Mouse (Mus musculus) midbrain, embryonic 10.5 days (tissue): ENCODE results near the gene Epsti1. TPM values are rescaled to one million over a fixed set of nuclear protein-coding genes. Genes with fewer than 3 reads are reported as not detected.
"Not testable (repeated sequence)": the region's sequence is repeated elsewhere in the genome, so short reads cannot be mapped to it uniquely, and the experiment has no call there.

ENCODE experiments used
- DNase-seq: peaks from one replicate; pipeline ENCODE4 v3.0.0-alpha.2; 2017; ENCODE audit warnings: low spot score
- H3K27ac ChIP-seq: fragments of 300-500 bp; sonication (generic); replicated peaks from 2 replicates; pipeline ENCODE4 v1.5.1; 2016; ENCODE audit warnings: mild to moderate bottlenecking
- H3K27me3 ChIP-seq: fragments of 300-500 bp; sonication (generic); 2 replicates; pipeline ENCODE4 v1.6.1; 2016; ENCODE audit warnings: low read depth, mild to moderate bottlenecking; ENCODE audit not compliant: poor library complexity, severe bottlenecking
- H3K36me3 ChIP-seq: fragments of 300-500 bp; sonication (generic); 2 replicates; pipeline ENCODE4 v1.6.1; 2016; ENCODE audit warnings: mild to moderate bottlenecking, moderate library complexity
- H3K4me1 ChIP-seq: fragments of 300-500 bp; sonication (generic); 2 replicates; pipeline ENCODE4 v1.6.1; 2016
- H3K4me3 ChIP-seq: fragments of 300-500 bp; sonication (generic); 2 replicates; pipeline ENCODE4 v1.5.1; 2016; ENCODE audit warnings: mild to moderate bottlenecking, moderate library complexity
- H3K9me3 ChIP-seq: fragments of 300-500 bp; sonication (generic); replicated peaks from 2 replicates; pipeline ENCODE4 v1.6.1; 2016; ENCODE audit warnings: mild to moderate bottlenecking
- WGBS: fragments of 180-500 bp; shearing (Covaris S2); methylation state at CpG from one replicate; pipeline ENCODE4 v1.1.7; 2016; 5-methylcytosine and 5-hydroxymethylcytosine counted together
- polyA plus RNA-seq: library from polyadenylated mRNA; unstranded; fragments of >200 nt; fragmentation: Nextera tagmentation; extraction: Ambion mirVana; gene quantifications from 2 replicates; pipeline ENCODE4 v1.2.1, GENCODE M21; 2016

Epsti1 gene
- 0.16 TPM in 1 of 2 replicates, not detected in the other for polyA plus RNA-seq

DNA sequence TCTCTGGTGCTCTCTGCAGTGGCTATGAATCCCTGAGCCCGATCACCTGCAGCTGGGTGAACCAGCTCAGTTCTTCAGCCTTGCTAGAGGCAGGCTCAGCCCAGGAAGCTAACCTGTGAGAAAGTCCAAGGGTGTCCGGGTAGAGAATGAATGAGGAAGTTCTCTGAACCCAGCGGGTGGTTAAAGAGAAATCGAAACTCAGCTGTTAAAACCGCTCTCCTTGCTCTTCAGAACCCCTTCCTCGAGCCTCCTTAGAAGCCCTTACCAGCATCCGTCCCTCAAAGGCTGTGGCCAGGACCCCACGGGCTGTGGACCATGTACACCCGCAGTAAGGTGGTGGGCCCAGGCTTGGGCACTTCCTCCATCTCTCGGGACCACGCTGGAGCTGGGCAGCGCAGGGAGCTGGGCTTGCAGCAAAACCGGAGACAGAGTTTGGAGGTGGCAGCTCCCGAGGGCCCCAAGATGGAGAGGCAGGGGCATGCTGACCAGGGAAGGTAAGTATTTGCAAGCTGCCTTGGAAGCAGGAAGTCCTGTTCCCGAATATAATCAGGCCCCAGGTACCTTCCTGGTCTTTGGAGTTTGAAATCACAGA is at the start of gene Epsti1:
Gene Epsti1, plus strand, starts transcription at position 69 of the 592 bp plus-strand sequence.
- H3K9me3 ChIP-seq = no peaks in the 10 kb centered on the region
- H3K4me1 ChIP-seq = no peaks in the 10 kb centered on the region
- H3K27ac ChIP-seq = no peak within 1 kb of the TSS
- 62% methylated on average over 15 of the region's 15 CpGs for WGBS
- no peaks in the 10 kb centered on the region for H3K36me3 ChIP-seq
- no peaks in the 10 kb centered on the region for H3K27me3 ChIP-seq
- DNase-seq = no peak
- no peak within 1 kb of the TSS for H3K4me3 ChIP-seq

DNA sequence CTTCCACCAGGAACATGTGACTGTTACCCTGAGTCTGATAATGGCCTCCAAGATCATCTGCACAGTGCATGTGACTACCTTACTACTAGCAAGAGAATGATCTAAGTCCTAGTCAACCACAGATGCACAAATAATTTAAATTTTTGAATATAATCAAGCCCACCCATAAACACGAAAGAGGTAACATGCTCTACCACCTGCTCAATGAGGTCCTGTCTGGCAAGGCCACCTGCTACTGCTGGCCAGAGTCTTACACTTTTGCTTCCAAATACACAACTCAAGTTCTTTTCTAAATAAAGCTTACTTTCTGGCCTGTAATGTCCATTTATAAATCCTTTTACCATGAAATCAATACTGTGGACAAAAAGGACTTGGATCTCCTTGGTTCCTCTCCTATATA is 44.1 kb upstream of the Epsti1 start:
- H3K4me1 ChIP-seq = peaks cover 8% of the 10 kb centered on the region; the same call in 1 of the 2 replicates
- no peaks in the 10 kb centered on the region for H3K9me3 ChIP-seq
- H3K36me3 ChIP-seq = peaks cover 5% of the 10 kb centered on the region
- H3K27ac ChIP-seq = no peak overlapping the region
- DNase-seq = no peak
- no peaks in the 10 kb centered on the region for H3K27me3 ChIP-seq
- H3K4me3 ChIP-seq = no peak overlapping the region
- 78% methylated on average over 1 of the region's 1 CpGs for WGBS

DNA sequence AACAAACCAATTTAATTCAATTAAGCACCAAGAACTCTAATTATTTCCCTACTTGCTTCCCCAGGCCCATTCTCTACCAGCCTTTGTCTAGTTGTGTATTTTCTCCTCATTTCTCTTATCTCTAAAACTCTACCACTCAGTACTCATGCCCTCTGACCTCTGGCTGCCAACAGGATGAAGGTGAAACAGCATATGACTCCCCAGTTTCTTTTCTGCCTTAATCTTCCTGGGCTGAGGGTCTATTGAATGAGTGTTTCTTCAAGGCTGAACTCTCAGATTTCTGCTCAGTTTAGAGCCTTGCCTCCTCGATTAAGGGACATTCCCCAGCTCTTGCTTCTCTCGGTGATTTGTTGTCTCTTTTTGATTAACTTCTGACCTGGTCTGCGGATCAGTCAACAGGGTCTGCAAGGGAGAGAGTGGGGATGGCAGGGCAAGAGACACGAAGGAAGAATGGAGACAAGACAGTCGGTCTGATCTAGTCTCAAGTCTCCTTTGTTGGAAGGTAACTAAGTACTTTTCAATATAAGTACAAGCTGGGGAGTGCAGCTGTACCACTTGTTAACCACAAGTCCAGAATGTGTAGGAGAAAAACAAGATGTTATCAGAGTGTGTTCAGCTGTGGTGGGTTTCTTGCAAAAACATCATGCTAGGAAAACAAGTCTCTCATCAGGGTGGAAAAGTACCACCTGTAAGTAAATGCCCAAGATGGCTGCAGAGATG is 43.0 kb upstream of the Epsti1 start:
- DNase-seq = no peak
- WGBS = 60% methylated on average over 5 of the region's 5 CpGs
- Histone ChIP-seq H3K4me3 (no peak overlapping the region), H3K36me3 (no peaks in the 10 kb centered on the region), H3K27me3 (no peaks in the 10 kb centered on the region), H3K27ac (no peak overlapping the region), H3K4me1 (peaks cover 8% of the 10 kb centered on the region; the same call in 1 of the 2 replicates), H3K9me3 (no peaks in the 10 kb centered on the region)

GRCm38 (mm10) chr14:77864051-77864450 is 40.0 kb upstream of the Epsti1 start:
- no peak overlapping the region for H3K27ac ChIP-seq
- 78% methylated on average over 3 of the region's 3 CpGs for WGBS
- no peak overlapping the region for H3K4me3 ChIP-seq
- no peaks in the 10 kb centered on the region for H3K27me3 ChIP-seq
- DNase-seq = no peak
- no peaks in the 10 kb centered on the region for H3K9me3 ChIP-seq
- H3K36me3 ChIP-seq = no peaks in the 10 kb centered on the region
- H3K4me1 ChIP-seq = peaks cover 8% of the 10 kb centered on the region; the same call in 1 of the 2 replicates

DNA sequence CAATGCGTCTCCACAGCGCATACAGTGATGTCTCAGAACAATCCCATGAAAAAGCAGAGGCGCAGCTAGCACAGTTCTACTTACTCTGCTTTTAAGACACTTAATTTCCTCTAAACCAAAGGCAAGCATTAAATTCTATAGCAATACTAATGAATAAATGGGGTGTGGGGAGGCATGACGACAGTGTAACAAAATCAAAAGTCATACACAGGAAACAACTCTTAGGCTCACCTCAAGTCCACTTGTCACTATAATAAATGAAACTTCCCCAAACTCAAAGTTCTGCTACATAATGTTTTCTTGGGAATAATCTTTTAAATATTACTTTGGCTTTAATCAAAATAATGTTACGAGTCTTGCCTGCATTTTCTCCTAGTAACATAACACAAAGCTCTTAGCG is 39.5 kb upstream of the Epsti1 start:
- Histone ChIP-seq H3K4me1 (peaks cover 8% of the 10 kb centered on the region; the same call in 1 of the 2 replicates), H3K9me3 (no peaks in the 10 kb centered on the region), H3K27me3 (no peaks in the 10 kb centered on the region), H3K36me3 (no peaks in the 10 kb centered on the region), H3K4me3 (no peak overlapping the region), H3K27ac (no peak overlapping the region)
- no peak for DNase-seq
- WGBS = 92% methylated on average over 6 of the region's 6 CpGs

- H3K27ac ChIP-seq = no peak overlapping the region
- H3K4me3 ChIP-seq = no peak overlapping the region
- H3K9me3 ChIP-seq = no peaks in the 10 kb centered on the region
- H3K4me1 ChIP-seq = peaks cover 8% of the 10 kb centered on the region; the same call in 1 of the 2 replicates
- no peak for DNase-seq
- H3K27me3 ChIP-seq = no peaks in the 10 kb centered on the region
- 91% methylated on average over 5 of the region's 5 CpGs for WGBS
- peaks cover 2% of the 10 kb centered on the region; the same call in 1 of the 2 replicates for H3K36me3 ChIP-seq
These were observed 36.4 kb upstream of the Epsti1 start for GRCm38 (mm10) chr14:77867601-77868000.

DNA sequence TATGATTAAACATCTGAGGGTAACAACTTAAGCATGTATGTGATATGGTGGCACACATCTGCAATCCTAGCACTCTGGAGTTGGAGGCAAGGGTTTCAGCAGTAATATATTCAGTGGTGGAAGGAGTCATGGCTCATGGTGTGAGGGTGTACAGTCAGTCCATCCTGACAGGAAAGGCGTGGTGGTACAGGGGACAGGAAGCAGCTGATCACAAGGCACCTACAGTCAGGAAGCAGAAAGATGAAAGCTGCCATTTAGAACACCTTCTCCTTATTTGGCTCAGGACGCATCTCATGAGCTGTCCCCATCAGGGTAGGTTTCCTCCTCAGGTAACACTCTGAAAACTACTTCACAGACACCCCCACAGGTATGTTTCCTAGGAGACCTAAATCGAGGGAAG is 33.1 kb upstream of the Epsti1 start:
- H3K36me3 ChIP-seq = peaks cover 2% of the 10 kb centered on the region; the same call in 1 of the 2 replicates
- no peaks in the 10 kb centered on the region for H3K27me3 ChIP-seq
- no peak overlapping the region for H3K27ac ChIP-seq
- H3K4me3 ChIP-seq = no peak overlapping the region
- peaks cover 19% of the 10 kb centered on the region for H3K4me1 ChIP-seq
- DNase-seq = no peak
- WGBS = 91% methylated on average over 3 of the region's 3 CpGs
- H3K9me3 ChIP-seq = no peaks in the 10 kb centered on the region

DNA sequence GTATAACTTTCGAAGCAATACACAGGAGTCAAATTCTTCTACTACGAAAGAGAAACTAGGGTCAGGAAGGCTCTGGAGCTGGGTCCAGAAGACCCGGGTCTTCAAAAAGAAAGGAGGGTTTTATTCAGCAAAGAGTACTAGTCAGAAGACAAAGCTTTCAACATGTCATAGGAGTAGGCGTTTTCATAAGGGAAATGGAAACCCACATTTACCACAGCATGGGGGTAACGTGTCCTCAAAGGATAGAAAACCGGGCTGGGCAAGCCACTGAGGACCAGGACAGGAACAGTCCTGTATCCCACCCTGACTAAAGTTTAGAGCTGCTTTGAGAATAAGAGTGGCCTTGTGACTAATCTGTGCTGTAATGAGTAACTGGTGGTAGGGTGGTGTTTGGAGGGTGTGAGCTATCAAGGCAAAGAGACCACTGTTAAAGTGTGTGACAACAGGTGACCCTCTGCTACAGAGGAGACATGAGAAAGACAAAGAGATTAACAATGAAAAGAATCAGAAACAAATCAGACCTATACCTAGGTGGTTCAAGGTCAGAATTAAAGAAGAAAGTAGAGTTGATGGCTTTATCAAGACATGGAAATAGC is 32.6 kb upstream of the Epsti1 start:
- Histone ChIP-seq H3K27me3 (no peaks in the 10 kb centered on the region), H3K4me1 (peaks cover 19% of the 10 kb centered on the region), H3K27ac (no peak overlapping the region), H3K9me3 (no peaks in the 10 kb centered on the region), H3K36me3 (peaks cover 2% of the 10 kb centered on the region; the same call in 1 of the 2 replicates), H3K4me3 (no peak overlapping the region)
- DNase-seq = no peak
- WGBS = 94% methylated on average over 6 of the region's 6 CpGs

GRCm38 (mm10) chr14:77874304-77875241 is 29.5 kb upstream of the Epsti1 start, which contains the start of gene Dnajc15:
Gene Dnajc15 (minus strand): TSS chr14:77875125.
- H3K9me3 ChIP-seq = no peaks in the 10 kb centered on the region
- peak within 1 kb of the TSS; percentile 93 for H3K4me3 ChIP-seq
- H3K27ac ChIP-seq = peak within 1 kb of the TSS; percentile 90
- DNase-seq = peak; percentile 84
- peaks cover 19% of the 10 kb centered on the region for H3K4me1 ChIP-seq
- H3K27me3 ChIP-seq = no peaks in the 10 kb centered on the region
- H3K36me3 ChIP-seq = peaks cover 2% of the 10 kb centered on the region; the same call in 1 of the 2 replicates
- under 1% methylated on average over 44 of the region's 44 CpGs for WGBS

GRCm38 (mm10) chr14:77876199-77876598 is 27.8 kb upstream of the Epsti1 start:
- DNase-seq = no peak
- Histone ChIP-seq H3K27ac (no peak overlapping the region), H3K4me3 (no peak overlapping the region), H3K4me1 (peaks cover 19% of the 10 kb centered on the region), H3K36me3 (no peaks in the 10 kb centered on the region), H3K27me3 (no peaks in the 10 kb centered on the region), H3K9me3 (no peaks in the 10 kb centered on the region)
- WGBS = 88% methylated on average over 1 of the region's 1 CpGs

GRCm38 (mm10) chr14:77877876-77878275 is 26.2 kb upstream of the Epsti1 start:
- H3K36me3 ChIP-seq, H3K9me3 ChIP-seq, H3K4me3 ChIP-seq, DNase-seq, H3K27ac ChIP-seq, H3K27me3 ChIP-seq: not testable (repeated sequence)
- WGBS = 67% methylated on average over 2 of the region's 2 CpGs
- peaks cover 19% of the 10 kb centered on the region for H3K4me1 ChIP-seq

DNA sequence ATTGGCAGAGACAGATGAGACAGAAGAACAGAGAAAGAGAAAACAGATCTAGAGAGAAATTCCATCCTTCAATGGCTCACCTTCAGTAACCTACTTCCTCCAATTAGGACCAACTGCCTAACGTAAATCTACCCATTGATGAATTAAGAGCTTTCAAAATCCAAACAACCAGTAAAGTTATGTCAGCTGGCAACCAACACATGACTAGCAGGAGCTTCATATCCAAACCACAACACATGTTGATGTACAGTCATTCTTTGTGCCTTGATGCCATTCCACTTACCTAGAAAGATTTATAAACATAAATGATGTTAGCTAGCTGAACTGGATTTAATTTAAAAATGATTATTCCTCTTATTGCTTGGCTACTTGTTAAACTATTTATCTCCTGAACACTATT is 22.0 kb upstream of the Epsti1 start:
- Histone ChIP-seq H3K27ac (no peak overlapping the region), H3K27me3 (no peaks in the 10 kb centered on the region), H3K4me1 (no peaks in the 10 kb centered on the region), H3K9me3 (no peaks in the 10 kb centered on the region), H3K36me3 (no peaks in the 10 kb centered on the region), H3K4me3 (no peak overlapping the region)
- no peak for DNase-seq
- 90% methylated on average over 1 of the region's 1 CpGs for WGBS
